Mouse (Mus musculus) adrenal gland (tissue): ENCODE results near the gene Ankfy1.
"Not testable (repeated sequence)": the region's sequence is repeated elsewhere in the genome, so short reads cannot be mapped to it uniquely, and the experiment has no call there.

Experiments
- intact Hi-C: fragments of 180-260 bp; cut with DNase I; formaldehyde crosslinking; loops from one replicate; pipeline ENCODE4 v1.15.1; 2025

Ankfy1 gene

DNA sequence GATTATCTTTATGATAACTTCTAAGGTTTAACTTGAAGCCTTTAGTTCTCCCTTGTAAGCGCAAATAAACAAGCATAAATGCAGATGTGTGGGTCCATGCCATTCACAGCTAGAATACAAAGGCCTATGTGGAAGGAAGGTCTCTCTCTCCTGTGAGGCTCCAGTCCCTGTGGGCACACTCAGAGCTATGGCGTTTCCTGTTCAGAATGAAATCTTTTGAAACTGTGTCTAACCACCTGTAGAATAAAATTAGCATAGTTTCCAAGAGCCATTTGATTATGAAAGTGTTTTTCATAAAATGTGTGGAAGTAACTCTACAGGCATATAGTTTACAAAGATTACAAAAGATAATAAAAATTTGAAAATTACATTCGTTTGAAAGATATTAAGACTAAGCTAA lies 28.4 kb downstream of the Ankfy1 start:
- intact Hi-C loops, result no loop called here

DNA sequence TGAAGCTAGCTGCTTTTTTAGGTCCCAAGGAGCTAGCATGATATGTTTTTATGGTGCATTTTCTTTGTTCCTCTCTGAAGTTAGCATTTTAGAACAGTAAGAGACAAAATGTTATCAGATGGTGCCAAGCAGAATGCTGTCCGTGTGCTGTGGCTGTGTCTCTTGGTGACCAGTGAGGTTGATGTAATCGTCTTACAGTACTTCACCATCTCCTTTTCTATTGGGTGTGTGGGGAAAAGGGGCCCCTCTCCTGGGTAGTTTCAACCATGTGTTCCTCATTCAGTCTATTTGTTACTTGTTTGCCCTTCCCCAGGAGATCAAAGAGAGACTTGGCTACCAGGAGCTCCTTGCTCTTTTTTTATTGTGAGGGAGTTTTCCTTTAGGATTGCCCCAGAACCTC lies 33.4 kb downstream of the Ankfy1 start:
- intact Hi-C loops, result loop anchor here (10.0 kb wide), 1 partner anchor 58 kb away; no protein-coding TSS in a partner anchor

DNA sequence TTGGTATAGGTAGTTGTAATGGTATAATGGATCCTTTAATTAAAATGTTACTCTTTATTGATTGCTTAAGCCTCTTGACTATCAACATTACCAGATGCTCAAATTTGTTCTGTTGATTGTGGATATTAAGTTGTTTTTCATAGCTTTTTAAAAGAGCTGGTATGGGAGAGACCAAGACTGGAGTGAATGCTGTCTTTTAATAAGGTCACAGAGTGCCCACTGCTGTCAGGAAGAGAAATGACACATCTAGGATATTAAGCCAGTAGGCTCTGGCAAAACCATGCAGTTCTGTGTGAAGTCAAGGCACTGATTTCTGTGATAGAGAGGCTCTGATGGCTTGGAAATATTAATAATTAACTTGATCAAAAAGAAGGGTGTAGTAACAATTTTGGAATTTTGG lies 34.1 kb downstream of the Ankfy1 start:
- intact Hi-C loops, result loop anchor here (10.0 kb wide), 1 partner anchor 59 kb away; no protein-coding TSS in a partner anchor

DNA sequence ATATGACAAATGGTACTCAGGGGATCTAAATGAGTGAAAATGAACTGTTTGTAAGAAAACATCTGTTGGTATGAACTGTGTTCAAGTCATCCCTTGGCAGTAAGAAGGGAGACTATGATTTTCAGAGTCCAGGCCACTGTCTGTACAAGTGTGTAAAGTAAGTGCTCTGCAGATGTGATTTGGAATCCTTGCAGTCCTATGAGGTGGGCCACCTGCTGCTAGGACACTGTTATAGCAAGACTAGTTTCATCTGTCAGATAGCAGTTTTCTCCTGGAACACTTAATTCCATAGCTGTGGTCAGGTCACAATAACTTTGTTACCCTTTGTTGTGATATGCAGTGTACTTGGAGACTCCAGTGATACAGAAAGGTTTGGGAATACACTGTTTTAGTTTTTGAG lies 36.2 kb downstream of the Ankfy1 start:
- intact Hi-C loops, result loop anchor here (5.0 to 10.0 kb wide), 2 partner anchors 61 to 154 kb away; no protein-coding TSS in a partner anchor

DNA sequence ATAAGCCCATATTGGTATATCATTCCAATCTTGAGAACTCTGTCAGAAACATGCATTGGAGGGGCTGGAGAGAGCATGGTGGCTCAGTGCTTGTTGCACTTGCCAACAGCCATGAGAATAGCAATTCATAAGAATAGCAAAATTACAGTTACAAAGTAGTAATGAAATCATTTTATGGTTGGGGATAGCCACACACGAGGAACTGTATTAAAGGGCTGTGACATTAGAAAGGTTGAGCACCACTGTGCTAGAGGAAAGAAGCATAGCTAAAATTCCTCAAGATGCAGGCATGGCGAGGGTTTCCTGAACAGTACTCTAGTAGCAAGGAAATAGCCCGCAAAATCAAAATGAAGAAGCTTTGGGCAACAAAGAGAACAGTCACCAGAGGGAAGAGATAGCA lies 43.9 kb downstream of the Ankfy1 start:
- intact Hi-C loops, result no loop called here

DNA sequence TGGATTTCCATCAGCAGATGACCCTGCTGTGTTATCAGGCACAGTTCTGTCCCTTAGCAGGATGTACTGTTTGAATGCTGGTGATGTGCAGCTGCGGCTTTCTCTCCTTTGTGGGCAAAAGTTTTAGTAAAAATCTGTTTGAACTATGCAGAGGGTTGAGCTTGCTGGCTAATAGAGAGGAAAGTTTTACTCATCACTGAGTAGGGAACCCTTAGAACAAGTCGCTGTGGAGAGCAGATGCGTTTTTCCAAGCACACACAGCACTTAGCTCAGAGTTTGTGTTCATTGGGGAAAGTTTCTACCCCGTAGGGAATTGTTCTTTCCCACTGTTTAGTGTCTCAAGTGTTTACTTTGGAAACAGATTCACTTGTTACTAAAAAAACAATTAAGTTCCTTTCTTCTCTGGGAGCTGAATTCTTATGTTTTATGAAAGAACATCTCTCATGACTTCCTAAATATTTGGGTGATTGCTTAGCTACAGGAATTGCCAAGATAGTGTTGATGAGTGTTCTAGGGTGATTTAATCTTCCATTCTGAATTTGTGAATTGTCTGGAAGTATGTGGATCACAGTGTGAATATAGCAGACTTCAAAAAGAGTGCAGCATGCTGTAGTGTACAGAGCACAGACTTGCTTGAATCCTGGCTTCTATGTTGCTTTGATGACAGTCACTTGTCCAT lies 45.2 kb downstream of the Ankfy1 start:
- intact Hi-C loops, result no loop called here

DNA sequence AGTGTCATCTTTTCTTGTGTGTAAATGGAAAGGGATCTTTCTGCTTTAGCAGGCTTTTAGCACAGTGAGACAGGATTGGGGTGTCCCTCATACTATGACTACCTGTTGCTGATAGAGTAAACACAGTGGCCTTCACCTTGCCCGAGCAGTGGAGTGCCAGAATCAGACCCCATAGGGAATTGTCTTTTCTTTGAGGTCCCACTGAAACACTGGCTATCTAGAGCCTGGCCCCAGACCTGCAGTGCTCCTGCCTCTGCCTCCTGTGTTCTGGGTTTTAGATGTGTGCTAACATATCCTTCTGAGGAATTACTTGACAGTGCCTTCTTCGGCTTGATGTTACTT lies 45.7 kb downstream of the Ankfy1 start:
- intact Hi-C loops, result no loop called here

DNA sequence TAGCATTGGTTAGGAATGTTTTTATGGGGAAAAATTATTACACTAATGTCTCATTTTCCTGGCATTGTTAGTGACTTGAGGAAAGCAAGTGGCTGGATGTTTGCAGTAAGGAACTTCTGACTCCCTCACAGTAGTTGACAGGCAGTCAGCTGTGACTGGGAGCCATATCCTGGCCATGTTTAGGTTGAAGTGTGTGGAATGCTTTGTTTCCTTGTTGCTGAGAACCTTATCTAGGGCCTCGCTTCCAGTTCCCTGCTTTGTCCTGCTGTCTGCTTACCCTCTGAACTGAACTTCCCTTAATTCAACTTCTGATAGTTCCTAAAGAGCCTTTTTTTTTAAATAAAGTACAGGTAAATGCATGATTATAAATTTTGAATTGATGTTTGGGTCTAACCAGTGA lies 46.5 kb downstream of the Ankfy1 start:
- intact Hi-C loops, result no loop called here

DNA sequence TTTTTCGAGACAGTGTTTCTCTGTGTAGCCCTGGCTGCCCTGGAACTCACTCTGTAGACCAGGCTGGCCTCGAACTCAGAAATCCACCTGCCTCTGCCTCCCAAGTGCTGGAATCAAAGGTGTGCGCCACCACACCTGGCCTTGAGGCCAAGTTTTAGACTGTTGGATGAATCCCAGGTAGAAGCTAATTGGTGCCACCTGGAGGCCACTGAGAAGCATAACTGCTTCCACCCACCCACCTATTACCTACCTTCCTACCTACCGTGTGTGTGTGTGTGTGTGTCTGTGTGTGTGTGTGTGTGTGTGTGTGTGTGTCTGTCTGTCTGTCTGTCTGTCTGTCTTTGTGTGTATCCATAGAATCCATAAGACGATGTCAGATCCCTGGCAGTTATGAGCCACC lies 47.7 kb downstream of the Ankfy1 start:
- intact Hi-C loops, result not testable (repeated sequence)

DNA sequence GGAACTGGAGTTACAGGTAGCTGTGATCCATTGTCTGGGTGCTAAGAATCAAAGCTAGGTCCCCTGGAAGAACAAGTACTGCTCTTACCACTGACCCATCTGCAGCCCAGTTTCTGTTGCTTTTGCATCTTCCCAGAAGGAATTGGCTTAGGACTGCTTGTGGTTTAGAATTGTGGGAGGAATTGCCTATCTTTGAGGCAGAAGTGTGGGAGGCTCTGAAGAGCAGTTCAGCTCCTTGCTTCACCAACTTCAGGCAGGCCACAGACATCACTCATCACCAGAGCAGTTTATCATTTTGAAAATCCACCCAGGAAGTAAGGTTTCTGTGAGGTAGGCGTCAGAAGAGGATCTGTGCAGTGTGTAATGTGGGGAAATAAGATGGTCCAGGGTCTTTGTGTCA lies 49.2 kb downstream of the Ankfy1 start:
- intact Hi-C loops, result no loop called here

DNA sequence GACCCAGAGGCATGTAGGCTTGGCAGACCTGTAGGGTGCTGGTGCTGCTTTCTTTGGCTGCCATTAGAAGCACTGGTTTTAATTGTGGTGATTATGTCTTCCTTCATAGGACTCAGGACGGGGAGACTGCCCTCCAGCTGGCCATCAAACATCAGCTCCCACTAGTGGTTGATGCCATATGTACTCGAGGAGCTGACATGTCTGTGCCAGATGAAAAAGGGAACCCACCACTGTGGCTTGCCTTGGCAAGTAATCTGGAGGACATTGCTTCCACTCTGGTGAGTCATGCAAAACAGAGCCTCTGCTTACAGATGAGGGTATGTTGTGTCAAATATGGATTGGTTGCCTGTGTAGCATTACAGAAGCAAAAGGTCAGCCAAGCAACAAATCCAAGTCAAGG lies 62.1 kb downstream of the Ankfy1 start:
- intact Hi-C loops, result no loop called here

DNA sequence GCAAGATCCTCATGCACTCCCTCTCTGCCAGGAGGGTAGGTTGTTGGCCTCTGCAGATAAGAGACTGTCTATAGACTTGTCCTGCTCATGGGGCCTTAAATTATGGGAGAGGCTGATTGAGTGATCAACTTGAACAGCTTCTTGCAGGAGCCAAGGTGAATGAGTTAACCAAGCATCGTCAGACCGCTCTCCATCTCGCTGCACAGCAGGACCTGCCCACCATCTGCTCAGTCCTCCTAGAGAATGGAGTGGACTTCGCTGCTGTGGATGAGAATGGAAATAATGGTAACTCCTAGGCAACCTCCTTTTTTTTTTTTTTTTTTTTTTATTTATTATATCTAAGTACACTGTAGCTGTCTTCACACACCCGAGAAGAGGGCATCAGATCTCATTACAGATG lies 68.5 kb downstream of the Ankfy1 start:
- intact Hi-C loops, result no loop called here

DNA sequence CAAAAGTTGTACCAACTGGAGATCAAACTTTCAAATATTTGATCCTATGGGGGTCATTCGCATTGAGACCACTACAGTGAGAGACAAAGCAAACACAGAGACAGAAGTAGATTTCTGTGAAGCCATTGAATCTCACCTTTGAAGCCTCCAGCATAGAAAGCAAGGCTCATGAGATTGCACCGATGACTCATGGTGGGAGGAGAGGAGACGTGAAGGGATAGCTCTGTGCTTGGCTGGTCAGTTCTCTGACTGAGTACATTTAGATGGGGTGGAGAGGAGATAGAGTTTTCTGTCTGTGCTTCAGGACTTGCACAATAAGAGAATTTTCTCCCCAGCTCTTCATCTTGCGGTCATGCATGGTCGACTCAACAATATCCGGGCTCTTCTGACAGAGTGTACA lies 69.8 kb downstream of the Ankfy1 start:
- intact Hi-C loops, result no loop called here

DNA sequence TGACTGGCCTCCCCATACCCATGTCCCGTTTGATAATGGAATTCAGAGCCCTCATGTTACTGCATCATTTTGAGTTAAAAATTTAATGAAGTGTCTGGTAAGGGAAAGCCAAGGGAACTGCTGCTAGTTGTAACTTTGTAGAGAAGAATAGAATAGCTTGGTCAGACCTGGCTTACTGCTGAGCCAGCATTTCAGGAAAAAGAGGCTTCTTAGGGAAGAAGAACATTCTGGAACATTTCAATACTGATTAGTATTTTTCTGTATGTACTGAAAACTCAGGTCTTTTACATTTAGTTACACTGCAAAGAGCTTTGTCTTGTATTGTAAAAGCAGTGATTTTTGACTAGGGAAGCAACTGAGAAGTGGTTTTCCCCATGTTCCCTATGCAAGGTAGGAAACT lies 71.0 kb downstream of the Ankfy1 start:
- intact Hi-C loops, result no loop called here

DNA sequence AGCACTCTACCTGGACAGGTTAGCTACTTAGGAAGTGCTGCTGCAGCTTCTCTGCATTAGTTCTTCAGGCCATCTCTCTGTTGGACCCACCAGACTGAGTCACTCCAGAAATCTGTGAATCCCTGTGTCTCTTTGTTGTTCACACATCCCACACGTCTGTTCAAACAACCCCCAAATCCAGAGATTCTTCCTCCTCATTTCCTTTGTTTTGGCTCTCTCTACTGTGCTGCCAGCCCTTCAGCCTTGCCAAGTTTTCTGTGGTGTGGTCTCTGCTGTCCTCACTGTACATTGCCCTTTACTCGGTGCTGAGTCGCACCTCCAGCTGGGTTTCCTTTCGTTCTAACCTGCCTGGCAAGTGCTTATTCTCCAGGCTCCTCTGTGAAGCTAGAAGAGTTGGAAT lies 74.5 kb downstream of the Ankfy1 start:
- intact Hi-C loops, result no loop called here

DNA sequence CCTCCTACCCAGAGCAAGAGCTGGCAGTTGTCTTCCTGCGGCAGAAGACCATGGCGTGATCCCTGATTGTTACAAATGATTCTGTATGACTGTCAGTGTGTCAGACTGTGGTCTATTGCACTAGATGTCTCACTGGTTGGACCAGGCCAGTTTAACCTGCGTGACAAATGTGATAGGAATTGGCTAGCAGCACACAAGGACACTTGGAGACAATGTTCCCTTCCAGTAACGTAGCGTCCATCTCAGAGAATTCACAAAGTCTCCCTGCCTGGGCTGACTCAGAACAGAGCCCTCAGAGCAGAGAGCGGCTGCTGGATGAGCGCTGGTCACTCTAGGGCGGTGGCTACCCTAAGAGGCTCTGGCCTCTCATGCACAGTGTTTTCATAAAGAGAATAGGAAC lies 77.9 kb downstream of the Ankfy1 start:
- intact Hi-C loops, result no loop called here

DNA sequence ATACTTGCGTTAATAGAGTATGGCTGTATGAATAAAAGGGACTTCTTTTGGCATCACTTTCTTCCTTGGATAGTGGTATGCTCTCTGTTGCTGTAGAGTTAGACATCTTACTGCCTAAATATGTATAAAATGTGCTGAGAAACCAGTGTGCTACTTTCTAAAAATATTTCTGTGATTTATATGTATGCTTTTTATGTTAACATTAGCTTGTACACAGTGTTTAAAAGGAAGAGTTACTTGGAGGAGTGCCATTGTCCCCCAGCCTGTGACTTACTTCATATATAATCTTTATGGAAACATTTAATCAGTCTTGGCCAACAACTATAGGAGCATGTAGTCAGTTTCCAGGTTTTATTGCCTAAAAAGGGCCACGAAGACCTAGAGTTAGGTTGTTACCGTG lies 79.3 kb downstream of the Ankfy1 start:
- intact Hi-C loops, result no loop called here

DNA sequence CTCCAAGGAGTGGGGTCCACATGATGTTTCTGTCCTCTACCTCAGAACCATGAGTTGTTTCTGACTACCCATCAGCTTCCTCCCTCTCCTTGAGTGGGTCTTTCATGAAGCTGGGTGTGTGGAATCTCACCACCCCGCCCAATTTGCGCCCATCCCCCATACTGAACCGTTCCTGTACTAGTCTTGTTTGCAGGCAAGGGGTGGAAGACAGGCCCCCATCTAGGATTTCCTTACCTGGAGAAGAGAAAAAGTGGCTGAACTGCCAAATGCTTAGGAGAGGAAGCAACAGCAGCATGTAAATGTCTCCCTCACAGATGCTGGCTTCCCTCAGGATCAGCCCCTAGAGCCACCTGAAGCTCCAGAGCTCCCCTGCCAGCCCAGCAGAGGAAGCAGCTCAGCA lies 80.5 kb downstream of the Ankfy1 start:
- intact Hi-C loops, result no loop called here

DNA sequence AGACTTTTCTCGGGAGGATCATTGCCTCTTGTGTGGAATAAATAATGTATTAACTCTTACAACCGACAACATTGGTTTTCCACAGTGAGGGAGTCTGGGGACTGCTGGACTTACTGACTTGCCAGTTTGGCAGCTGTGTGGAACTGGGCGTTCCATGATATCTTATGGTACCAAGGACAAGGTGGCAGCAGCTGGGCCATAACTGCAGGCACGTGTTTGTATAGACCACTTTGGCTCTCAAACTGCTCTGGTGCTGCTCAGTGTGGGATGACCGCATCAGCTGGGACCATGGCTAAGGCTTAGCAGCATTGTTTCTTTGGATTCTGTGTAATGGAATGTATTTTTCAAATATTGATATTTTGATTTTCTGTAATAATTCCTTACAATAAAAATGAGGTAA lies 81.0 kb downstream of the Ankfy1 start:
- intact Hi-C loops, result no loop called here

DNA sequence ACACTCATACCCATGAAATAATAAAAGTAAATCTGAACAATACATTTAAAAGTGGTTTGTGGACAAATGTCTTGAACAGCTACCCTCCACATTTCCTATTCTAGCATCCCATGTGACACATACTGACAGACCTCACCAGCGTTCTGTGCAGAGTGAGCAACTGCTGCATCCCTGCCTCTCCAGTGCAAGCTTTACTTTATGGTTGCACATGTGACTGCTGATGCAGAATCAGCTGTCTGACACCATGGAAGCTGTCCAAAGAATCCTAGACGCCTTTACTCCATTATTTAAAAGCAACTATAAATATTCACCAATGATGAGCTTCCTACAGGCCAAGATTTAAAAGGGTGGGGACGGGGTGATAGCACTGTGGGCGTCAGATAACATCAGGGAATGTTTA lies 81.7 kb downstream of the Ankfy1 start:
- intact Hi-C loops, result no loop called here

DNA sequence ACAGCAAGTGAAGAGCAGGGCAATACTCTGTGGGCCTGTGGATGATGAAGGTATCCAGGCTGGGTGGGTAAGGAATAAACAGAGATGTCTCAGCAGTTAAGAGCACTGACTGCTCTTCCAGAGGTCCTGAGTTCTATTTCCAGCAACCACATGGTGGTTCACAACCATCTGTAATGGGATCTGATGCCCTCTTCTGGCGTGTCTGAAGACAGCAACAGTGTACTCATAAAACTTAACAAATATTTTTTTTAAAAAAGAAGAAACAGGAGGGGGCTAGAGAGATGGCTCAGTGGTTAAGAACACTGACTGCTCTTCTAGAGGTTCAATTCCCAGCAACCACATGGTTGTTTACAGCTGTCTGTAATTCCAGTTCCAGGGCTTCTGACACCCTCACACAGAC lies 82.8 kb downstream of the Ankfy1 start:
- intact Hi-C loops, result not testable (repeated sequence)

DNA sequence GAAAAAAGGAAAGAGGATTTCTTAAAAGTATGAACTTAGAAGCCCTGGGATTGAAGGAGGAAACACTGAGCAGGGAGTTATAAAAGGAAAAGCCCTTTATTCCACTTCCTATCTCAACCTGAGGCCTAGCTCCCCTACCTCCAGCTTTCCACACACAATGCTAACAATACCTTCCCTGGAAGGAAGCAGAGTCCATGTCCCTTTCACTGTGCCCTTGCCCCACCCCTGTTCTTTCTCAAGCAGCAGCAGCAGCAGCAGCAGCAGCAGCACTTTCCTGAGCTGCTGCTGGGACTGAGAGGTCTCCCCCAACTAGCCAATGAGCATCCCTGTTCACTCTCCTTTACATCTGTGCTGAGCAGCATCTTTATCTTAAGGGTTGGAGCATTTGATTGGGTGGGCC lies 89.2 kb downstream of the Ankfy1 start:
- intact Hi-C loops, result no loop called here

DNA sequence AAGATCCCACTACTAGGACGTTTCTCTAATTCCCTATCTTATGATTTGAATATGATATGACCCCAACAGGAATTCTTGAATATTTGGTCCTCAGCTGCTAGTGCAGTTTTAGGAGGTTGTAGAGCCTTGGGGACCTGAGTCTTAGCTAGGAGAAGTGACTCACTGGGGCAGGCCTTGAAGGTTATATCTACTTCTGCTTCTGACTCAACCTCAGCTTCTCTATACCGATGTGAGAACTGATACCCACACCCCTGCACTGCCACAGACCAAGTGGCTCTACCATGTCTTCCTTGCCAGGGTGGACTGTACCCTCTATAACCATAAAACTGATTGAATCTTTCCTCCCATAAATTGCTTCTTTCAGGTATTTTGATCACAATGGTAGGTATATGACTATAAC lies 92.3 kb downstream of the Ankfy1 start:
- intact Hi-C loops, result no loop called here

DNA sequence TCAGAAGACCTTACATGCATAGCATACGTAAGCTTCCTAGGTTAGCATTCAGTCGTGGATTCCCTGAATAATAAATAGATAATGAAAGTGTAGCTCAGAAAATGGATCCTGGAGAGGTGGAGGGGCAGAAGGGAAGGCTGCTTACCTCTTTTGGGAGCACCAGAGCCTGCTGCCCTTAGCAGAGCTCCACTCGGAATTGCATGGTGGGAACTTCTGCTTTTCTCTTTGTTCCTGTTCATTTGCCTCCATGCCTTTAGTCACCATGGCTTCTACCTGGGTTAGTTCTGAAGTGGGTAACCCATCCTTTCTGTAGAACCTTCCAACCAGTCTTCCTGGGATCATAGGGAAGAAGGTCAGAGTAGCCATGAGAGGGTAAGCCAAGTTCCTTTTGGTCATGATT lies 92.7 kb downstream of the Ankfy1 start:
- intact Hi-C loops, result no loop called here
